Mouse (Mus musculus) limb, embryonic 13.5 days (tissue): ENCODE measurements at regions not wholly inside any gene's neighbourhood (a gene's known extent, or its start where the extent isn't known, plus 50 kb on each side); places are given as distances from the start of the nearest gene placed in this dataset.
"Not testable (repeated sequence)": the region's sequence is repeated elsewhere in the genome, so short reads cannot be mapped to it uniquely, and the experiment has no call there.

ENCODE experiments used
- ATAC-seq: fragments of 200-750 bp; cut with Nextera tagmentation; 2 replicates; pipeline ENCODE4 v1.8.0; 2017; ENCODE audit warnings: low read depth, moderate number of reproducible peaks, moderate TSS enrichment; ENCODE audit not compliant: low FRiP score
- H3K27ac ChIP-seq: fragments of 300-500 bp; sonication (generic); 2 replicates; pipeline ENCODE4 v1.5.1; 2015; ENCODE audit warnings: inconsistent platforms, mild to moderate bottlenecking, moderate library complexity
- H3K27me3 ChIP-seq: fragments of 300-500 bp; sonication (generic); 2 replicates; pipeline ENCODE4 v1.6.1; 2015; ENCODE audit warnings: mild to moderate bottlenecking, inconsistent platforms
- H3K36me3 ChIP-seq: fragments of 300-500 bp; sonication (generic); 2 replicates; pipeline ENCODE4 v1.6.1; 2015; ENCODE audit warnings: inconsistent platforms, mild to moderate bottlenecking, moderate library complexity
- H3K4me1 ChIP-seq: fragments of 300-500 bp; sonication (generic); 2 replicates; pipeline ENCODE4 v1.6.1; 2015; ENCODE audit warnings: inconsistent platforms
- H3K4me2 ChIP-seq: fragments of 300-500 bp; sonication (generic); replicated peaks from 2 replicates; pipeline ENCODE4 v1.6.1; 2015; ENCODE audit warnings: inconsistent platforms, mild to moderate bottlenecking, moderate library complexity
- H3K4me3 ChIP-seq: fragments of 300-500 bp; sonication (generic); 2 replicates; pipeline ENCODE4 v1.5.1; 2015; ENCODE audit warnings: moderate library complexity, mild to moderate bottlenecking, inconsistent platforms
- H3K9ac ChIP-seq: fragments of 300-500 bp; sonication (generic); 2 replicates; pipeline ENCODE4 v1.6.1; 2015; ENCODE audit warnings: mild to moderate bottlenecking, inconsistent platforms
- H3K9me3 ChIP-seq: fragments of 300-500 bp; sonication (generic); 2 replicates; pipeline ENCODE4 v1.6.1; 2016; ENCODE audit warnings: inconsistent platforms
- WGBS: fragments of 180-500 bp; shearing (Covaris S2); methylation state at CpG from one replicate; pipeline ENCODE4 v1.1.7; 2015; 5-methylcytosine and 5-hydroxymethylcytosine counted together

DNA sequence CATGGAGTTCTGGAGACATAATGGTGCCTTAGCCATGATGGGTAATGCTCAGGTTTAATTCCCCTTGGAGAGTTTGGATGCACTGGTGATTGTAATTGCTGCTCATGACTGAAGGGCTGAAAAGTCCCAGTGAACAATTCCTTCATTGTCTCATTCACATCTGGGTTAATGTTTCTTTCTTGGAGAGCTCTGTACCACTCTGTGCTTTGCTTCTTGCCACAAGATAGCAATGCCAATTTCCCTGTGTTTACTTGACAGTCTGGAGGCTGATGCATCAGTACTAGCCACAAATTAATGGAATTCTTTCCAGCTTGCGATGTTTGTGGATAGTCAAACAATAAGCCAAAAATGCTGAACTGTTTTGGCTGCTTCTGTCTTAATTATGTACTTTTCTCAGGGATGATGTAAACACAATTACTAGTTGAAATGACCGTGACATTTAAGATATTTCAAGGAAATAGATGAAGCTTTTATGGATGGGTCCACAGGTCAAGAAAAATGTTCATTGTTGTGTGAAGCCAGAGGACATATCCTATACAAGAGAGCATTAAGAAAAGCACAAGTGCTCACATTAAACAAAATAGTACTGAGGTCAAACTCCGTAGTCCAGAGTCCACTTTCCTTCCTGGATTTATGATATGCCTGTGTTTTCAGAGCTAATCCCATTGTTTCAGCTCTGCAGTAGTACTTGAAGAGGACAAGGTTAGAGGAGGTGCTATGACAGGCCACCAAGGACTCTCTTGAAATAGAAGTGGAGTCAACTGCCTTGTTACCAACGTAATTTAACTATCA is 198.1 kb downstream of the Bmp2 start:
- 0 out of 2 replicates have a peak, but pooled peaks cover 10% of the 10 kb centered on the region for H3K27me3 ChIP-seq
- no peaks in the 10 kb centered on the region for H3K9me3 ChIP-seq
- H3K4me3 ChIP-seq, result no peak overlapping the region
- ATAC-seq, result no peak
- no peaks in the 10 kb centered on the region; the same call in 1 of the 2 replicates for H3K4me1 ChIP-seq
- no peak overlapping the region for H3K27ac ChIP-seq
- WGBS, result 77% methylated on average over 4 of the region's 4 CpGs
- H3K4me2 ChIP-seq, result no peak overlapping the region
- H3K9ac ChIP-seq, result no peak overlapping the region
- H3K36me3 ChIP-seq, result no peaks in the 10 kb centered on the region

DNA sequence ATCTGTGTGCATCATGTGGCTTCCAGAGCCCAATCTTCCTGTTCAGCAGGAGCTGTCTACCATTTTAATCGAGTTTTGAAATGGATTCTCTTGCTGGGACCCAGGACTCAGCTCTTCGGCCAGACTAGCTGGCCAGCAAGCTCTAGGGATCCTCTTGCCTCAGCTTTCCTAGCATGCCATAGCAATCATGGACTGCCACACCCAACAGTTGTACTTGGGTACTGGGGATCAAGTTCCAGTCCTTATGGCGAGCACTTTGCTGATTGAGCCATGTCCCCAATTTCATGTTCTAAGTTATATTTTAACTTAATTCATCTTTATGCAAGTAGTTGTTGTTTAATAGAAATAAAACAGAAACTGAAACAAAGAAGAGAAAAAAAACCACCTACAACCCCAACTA is 202.1 kb downstream of the Bmp2 start:
- Histone ChIP-seq H3K4me3 (no peak overlapping the region), H3K27me3 (0 out of 2 replicates have a peak, but pooled peaks cover 6% of the 10 kb centered on the region), H3K4me2 (no peak overlapping the region), H3K9ac (no peak overlapping the region), H3K27ac (no peak overlapping the region), H3K36me3 (no peaks in the 10 kb centered on the region), H3K9me3 (no peaks in the 10 kb centered on the region), H3K4me1 (no peaks in the 10 kb centered on the region)
- ATAC-seq, result no peak
- 78% methylated on average over 3 of the region's 3 CpGs for WGBS

DNA sequence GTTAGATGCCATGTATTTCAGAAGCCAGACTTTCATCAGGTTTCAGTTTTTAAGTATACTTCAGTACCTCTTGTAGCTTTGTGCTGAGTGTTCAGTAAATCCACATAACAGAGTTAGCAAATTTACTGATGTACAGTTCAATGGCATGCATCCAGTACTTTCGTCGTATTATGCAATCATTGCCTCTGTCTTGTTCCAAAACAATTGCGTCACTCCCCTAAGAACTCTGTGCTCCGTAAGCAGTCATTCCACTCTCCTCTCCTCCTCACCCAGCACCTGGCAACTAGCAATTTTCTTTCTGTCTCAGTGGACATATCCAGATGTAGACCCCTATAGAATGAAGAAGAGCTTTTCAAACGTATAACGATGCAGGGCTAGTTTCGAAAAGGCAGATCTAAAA is 209.5 kb downstream of the Bmp2 start:
- H3K27me3 ChIP-seq, result no peaks in the 10 kb centered on the region
- H3K4me3 ChIP-seq, result no peak overlapping the region
- 51% methylated on average over 7 of the region's 7 CpGs for WGBS
- no peaks in the 10 kb centered on the region for H3K4me1 ChIP-seq
- no peak for ATAC-seq
- no peaks in the 10 kb centered on the region for H3K9me3 ChIP-seq
- H3K9ac ChIP-seq, result no peak overlapping the region
- no peaks in the 10 kb centered on the region for H3K36me3 ChIP-seq
- no peak overlapping the region for H3K4me2 ChIP-seq
- H3K27ac ChIP-seq, result no peak overlapping the region

DNA sequence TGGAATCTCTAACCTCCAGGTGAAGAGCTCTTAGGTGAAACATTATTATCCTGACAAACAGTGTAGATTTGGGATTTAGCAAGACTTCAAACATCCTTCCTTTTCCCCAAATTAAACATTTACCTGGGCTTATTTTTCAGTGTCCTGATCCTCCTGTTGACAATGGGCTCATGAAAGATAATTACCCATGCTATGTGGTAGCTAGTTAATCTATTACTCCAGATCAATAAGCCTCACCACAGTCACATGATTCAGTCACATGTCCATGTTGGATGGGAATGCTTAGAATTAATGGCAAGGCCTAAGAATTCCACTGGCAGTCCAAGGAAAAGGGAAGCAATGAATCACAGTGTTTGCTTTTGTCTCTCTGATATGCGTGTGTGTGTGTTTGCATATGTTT is 216.6 kb downstream of the Bmp2 start:
- ATAC-seq, result no peak
- Histone ChIP-seq H3K4me3 (no peak overlapping the region), H3K4me2 (no peak overlapping the region), H3K9me3 (no peaks in the 10 kb centered on the region), H3K36me3 (no peaks in the 10 kb centered on the region), H3K27me3 (no peaks in the 10 kb centered on the region), H3K4me1 (no peaks in the 10 kb centered on the region), H3K9ac (no peak overlapping the region), H3K27ac (no peak overlapping the region)
- WGBS, result 90% methylated on average over 1 of the region's 1 CpGs

DNA sequence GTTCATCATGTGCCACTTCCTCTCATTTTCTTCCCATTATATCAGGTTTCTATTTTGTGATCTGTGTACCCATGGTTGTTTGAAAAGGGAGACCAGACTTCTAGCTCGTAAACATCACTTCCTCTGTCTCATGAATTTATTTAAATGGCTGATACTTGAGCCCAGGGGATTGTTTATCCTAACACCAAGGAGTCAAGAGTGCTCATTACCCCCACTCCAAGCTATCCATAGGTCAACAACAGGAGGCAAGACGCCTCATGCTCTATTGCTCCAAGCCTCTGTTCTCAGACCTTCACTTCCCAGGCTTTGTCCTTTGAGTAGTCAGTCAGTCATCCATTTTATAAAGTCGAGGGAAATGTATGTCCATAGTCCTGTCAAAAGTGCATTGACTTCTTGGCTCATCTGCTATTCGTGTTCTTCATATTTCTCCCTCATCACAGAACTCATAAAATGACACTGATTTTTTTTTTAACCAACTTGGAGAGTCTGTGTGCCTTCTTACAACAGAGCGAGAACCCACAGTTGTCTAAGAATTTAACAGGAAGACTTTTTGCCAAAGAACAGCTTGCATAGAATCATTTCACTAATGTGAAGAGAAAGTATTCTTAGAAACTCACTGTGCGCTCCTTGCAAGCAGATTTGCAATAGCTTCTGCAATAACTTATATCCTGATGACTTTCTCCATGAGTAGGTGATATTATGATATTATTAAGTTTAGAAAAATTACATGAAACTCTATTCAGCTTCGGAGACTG is 231.8 kb downstream of the Bmp2 start:
- no peak for ATAC-seq
- WGBS, result 66% methylated on average over 7 of the region's 7 CpGs
- Histone ChIP-seq H3K9me3 (no peaks in the 10 kb centered on the region), H3K27me3 (no peaks in the 10 kb centered on the region), H3K36me3 (no peaks in the 10 kb centered on the region), H3K4me3 (no peak overlapping the region), H3K27ac (no peak overlapping the region), H3K9ac (no peak overlapping the region), H3K4me2 (no peak overlapping the region), H3K4me1 (no peaks in the 10 kb centered on the region)

DNA sequence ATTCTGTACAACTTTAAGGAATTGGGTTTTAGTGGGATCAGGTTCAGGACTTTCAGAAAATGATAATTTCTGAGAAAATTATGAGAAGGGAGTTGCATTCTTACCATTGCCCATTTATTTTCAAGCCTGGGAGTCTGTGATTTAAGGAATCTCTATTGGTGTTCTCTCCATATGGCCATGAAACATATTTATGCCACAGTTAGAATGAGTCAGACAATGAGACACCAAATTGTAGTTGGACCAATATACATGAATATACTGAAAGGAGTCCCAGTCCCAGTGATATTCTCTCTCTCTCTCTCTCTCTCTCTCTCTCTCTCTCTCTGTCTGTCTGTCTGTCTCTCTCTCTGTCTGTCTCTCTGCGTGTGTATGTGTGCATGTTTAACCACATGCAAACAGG is 239.1 kb downstream of the Bmp2 start:
- 57% methylated on average over 1 of the region's 1 CpGs for WGBS
- ATAC-seq, result no peak
- H3K4me3 ChIP-seq, result no peak overlapping the region
- H3K9ac ChIP-seq, result no peak overlapping the region
- no peak overlapping the region for H3K4me2 ChIP-seq
- no peaks in the 10 kb centered on the region for H3K36me3 ChIP-seq
- no peaks in the 10 kb centered on the region; the same call in 1 of the 2 replicates for H3K4me1 ChIP-seq
- H3K27ac ChIP-seq, result no peak overlapping the region
- H3K27me3 ChIP-seq, result peaks cover 3% of the 10 kb centered on the region; the same call in 1 of the 2 replicates
- H3K9me3 ChIP-seq, result no peaks in the 10 kb centered on the region

DNA sequence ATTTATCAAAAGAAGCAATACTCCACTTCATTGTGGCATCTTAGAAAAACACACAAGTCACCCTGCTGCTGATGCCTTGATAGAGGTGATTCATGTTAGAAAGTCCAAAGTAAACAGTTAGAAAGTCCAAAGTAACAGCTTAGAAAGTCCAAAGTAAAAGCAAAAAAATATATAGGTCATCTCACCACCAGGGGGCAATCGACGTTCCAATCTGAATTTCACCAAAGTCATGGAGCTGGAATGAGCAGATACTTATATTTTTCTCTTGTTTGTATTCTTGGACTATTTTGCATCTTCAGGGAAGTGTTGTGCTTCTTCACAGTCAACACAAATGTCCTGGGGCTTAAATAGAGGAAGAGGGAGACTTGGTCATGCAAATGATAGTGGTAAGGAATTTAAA is 241.3 kb downstream of the Bmp2 start:
- no peak overlapping the region for H3K9ac ChIP-seq
- no peaks in the 10 kb centered on the region for H3K9me3 ChIP-seq
- WGBS, result 29% methylated on average over 2 of the region's 2 CpGs
- no peak for ATAC-seq
- H3K4me1 ChIP-seq, result no peaks in the 10 kb centered on the region; the same call in 1 of the 2 replicates
- H3K4me2 ChIP-seq, result no peak overlapping the region
- H3K4me3 ChIP-seq, result no peak overlapping the region
- no peak overlapping the region for H3K27ac ChIP-seq
- peaks cover 3% of the 10 kb centered on the region; the same call in 1 of the 2 replicates for H3K27me3 ChIP-seq
- no peaks in the 10 kb centered on the region for H3K36me3 ChIP-seq

DNA sequence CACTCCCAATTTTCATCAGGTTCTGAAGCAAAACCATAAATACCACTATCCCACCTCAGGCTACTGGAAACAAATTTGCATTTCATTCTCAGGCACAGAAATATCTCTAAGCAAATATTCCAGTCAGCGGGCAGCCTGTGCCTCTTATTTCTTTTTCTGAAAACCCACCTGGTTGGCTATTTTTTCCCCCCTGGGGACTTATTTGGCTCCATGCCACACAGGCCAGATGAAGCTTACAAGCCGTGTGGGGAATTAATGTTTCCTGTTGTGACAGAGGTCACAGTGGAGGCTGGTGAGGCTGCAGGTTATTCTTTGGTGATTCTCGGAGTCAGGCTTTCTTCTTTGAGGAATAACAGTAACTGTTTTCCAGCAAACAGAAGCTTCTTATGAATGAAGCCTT is 250.7 kb downstream of the Bmp2 start:
- ATAC-seq, result no peak
- peaks cover 14% of the 10 kb centered on the region for H3K4me1 ChIP-seq
- peak overlapping the region; percentile 23; the same call in 1 of the 2 replicates for H3K4me2 ChIP-seq
- H3K9me3 ChIP-seq, result no peaks in the 10 kb centered on the region
- WGBS, result 11% methylated on average over 3 of the region's 3 CpGs
- no peak overlapping the region for H3K9ac ChIP-seq
- H3K36me3 ChIP-seq, result no peaks in the 10 kb centered on the region
- no peak overlapping the region for H3K4me3 ChIP-seq
- H3K27ac ChIP-seq, result peak overlapping the region; percentile 33; the same call in 1 of the 2 replicates
- H3K27me3 ChIP-seq, result no peaks in the 10 kb centered on the region

DNA sequence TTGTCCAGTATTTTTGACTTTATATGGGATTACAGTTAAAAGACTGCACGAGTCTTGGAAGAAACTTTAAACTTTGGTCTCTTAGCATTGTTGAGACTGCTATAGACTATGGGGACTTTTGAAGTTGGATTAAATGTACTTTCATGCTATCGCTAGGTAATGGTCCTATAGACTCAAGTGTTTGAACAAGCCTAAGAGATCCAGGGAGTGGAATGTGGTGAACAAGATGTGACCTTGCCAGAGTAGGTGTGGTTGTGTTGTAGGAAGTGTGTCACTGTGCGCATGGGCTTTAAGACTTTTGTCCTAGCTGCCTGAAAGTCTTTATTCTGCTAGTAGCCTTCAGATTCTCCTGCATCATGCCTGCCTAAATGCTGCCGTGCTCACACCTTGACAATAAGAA is 269.5 kb downstream of the Bmp2 start:
- H3K4me2 ChIP-seq, result no peak overlapping the region
- no peak overlapping the region for H3K9ac ChIP-seq
- no peak overlapping the region for H3K4me3 ChIP-seq
- WGBS, result 81% methylated on average over 4 of the region's 4 CpGs
- H3K9me3 ChIP-seq, result no peaks in the 10 kb centered on the region
- no peaks in the 10 kb centered on the region for H3K27me3 ChIP-seq
- H3K4me1 ChIP-seq, result no peaks in the 10 kb centered on the region
- H3K36me3 ChIP-seq, result no peaks in the 10 kb centered on the region
- ATAC-seq, result no peak
- no peak overlapping the region for H3K27ac ChIP-seq

DNA sequence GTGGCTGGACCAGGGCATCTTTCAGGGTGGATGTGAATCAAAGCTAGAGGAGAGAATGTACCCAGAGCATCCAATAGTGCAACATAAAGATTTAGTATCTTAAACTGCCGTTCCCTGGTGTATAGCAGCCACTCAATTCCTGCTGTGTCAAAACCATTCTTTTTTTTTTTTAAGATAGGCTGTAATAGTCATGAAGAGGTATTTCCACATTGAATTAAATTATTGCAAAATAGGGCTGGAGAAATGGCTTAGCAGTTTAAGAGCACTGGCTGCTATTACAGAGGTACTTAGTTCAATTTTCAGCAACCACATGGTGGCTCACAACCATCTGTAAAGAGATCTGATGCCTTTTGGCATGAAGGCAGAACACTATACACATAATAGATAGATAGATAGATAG is 277.4 kb downstream of the Bmp2 start:
- H3K36me3 ChIP-seq, result no peaks in the 10 kb centered on the region
- no peak for ATAC-seq
- no peak overlapping the region for H3K27ac ChIP-seq
- no peak overlapping the region for H3K9ac ChIP-seq
- no peak overlapping the region for H3K4me3 ChIP-seq
- H3K9me3 ChIP-seq, result no peaks in the 10 kb centered on the region
- H3K4me1 ChIP-seq, result no peaks in the 10 kb centered on the region
- WGBS, result 88% methylated on average over 1 of the region's 1 CpGs
- no peak overlapping the region for H3K4me2 ChIP-seq
- H3K27me3 ChIP-seq, result no peaks in the 10 kb centered on the region

DNA sequence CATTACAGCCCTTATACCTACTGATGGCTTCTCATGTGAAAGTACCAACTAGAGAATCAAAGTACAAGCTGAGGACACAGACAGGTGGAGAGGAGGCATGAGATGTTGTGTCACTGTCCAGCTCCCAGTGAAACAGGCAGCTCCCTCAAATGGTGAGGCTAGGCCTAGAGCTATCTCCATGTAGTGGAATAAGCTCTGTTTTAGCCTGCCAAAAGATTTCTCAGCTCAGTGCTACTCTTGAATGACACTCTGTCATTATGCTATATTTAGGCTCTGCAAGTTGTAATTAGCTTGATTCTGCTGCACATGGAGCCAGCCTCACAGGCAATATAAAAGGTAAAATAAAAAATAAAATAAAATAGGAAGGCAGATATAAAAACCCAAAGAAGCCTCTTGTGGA is 298.5 kb downstream of the Bmp2 start:
- no peak overlapping the region for H3K27ac ChIP-seq
- no peak overlapping the region for H3K9ac ChIP-seq
- no peaks in the 10 kb centered on the region for H3K9me3 ChIP-seq
- no peak for ATAC-seq
- H3K4me3 ChIP-seq, result no peak overlapping the region
- no peaks in the 10 kb centered on the region for H3K36me3 ChIP-seq
- no peak overlapping the region for H3K4me2 ChIP-seq
- H3K4me1 ChIP-seq, result peaks cover 13% of the 10 kb centered on the region
- H3K27me3 ChIP-seq, result no peaks in the 10 kb centered on the region

DNA sequence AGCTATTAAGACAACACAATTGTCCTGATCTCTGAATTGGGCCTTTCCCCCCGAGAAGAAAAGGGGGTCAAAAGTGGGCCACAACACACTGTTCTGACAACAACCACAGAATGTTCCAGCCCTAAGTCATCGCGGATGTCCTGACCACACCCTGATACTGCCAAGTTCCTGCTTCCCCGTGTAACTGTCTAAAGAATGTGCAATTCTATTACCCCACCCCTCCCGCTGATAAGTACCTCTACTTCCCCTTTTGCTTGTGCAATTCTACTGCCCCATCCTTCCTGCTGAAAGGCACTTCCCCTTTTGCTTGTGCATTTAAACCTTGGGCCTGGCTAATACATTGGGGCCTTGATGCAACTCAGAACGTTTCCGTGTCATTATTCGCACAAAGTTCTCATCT is 323.0 kb downstream of the Bmp2 start:
- 92% methylated on average over 8 of the region's 8 CpGs for WGBS

More for the DNA sequence above, 323.0 kb downstream of the Bmp2 start:
- H3K9me3 ChIP-seq, H3K4me1 ChIP-seq, H3K36me3 ChIP-seq, ATAC-seq, H3K27me3 ChIP-seq, H3K9ac ChIP-seq, H3K4me2 ChIP-seq, H3K27ac ChIP-seq, H3K4me3 ChIP-seq: not testable (repeated sequence)
